Mouse (Mus musculus): ENCODE measurements around the gene Celf2.

Celf2 gene

GRCm38 (mm10) chr2:6493886-6494285 is 1015.5 kb downstream of the Celf2 start:
- DNase-seq (ENCODE audit: low spot score): no peak

GRCm38 (mm10) chr2:6490870-6491269 is 1018.5 kb downstream of the Celf2 start:
- no peak for DNase-seq (ENCODE audit: low spot score)

GRCm38 (mm10) chr2:6490076-6490475 is 1019.3 kb downstream of the Celf2 start:
- no peak for DNase-seq (ENCODE audit: low spot score)

Data from urinary bladder, postnatal 25 days (tissue).